Mouse (Mus musculus): Measurements from ENCODE around the gene Bet1l. TPM values are rescaled to one million over a fixed set of nuclear protein-coding genes. Genes with fewer than 3 reads are reported as not detected.
A peak's percentile ranks its signal among the peaks of the same experiment; 100 is the strongest.

Bet1l gene
- polyA plus RNA-seq, 1 experiment from 2014 or later = 52.4 TPM

DNA sequence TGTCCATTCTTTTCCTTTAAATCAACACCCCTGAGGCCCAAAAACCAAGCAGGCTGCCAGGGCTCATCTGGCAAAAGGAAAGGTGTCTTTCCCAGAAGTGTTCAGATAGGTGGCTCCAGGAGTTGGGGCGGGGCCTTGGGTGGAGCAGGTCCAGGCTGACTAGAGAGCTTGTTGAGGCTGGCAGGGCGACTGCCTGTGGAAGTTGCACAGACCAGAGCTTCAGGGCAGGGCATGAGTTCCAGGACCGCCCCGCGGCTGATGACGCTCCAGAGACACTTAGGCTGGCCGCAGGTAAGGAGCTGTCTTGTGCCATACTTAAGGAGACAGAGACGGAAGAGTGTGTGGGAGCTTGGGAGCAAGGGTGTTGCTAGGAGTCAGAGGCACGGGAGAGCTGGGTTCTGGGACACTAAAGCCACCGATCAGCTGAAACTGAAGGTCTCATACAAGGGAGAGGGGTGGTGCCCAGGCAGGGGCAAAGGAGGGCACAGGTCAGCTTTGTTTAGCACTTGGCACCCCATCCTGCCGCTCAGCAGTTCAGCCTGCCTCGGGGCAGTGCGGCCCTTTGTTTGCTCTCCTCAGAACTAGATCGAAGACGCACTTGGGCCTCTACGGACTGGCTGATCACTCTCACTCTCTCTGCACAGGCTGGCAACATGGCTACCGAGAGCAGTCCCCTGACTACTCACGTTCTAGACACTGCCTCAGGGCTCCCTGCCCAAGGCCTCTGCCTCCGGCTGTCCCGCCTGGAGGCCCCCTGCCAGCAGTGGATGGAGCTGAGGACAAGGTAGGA, 22.2 kb downstream of the Bet1l start, which contains the start of gene Urah:
Gene Urah, plus strand, starts transcription at position 51 of the 790 bp plus-strand sequence.
- no peak for DNase-seq (ENCODE audit: low spot score)

- no peak for DNase-seq (ENCODE audit: low spot score)
Observed at GRCm38 (mm10) chr7:140833341-140833740, 24.0 kb downstream of the Bet1l start.

DNA sequence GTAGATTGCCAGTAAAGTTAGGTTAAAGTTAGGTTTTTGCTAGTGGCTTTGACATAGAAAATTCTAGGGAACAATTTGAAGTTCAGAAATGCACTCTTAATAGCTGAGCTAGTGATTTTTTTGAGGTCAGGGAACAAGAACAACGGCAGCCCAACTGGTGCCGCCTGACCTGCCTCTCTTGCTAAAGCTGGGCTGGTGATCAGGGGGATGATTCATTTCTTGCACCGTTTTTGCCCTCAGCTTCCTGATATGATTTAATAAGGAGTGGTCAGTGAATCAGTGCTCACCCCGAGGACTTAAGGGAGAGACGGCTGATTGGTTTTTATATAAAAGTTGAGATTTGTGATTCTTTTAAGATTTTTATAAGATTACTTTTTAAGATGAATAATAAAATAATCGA, 25.9 kb downstream of the Bet1l start:
- DNase-seq (ENCODE audit: low spot score) = no peak

DNA sequence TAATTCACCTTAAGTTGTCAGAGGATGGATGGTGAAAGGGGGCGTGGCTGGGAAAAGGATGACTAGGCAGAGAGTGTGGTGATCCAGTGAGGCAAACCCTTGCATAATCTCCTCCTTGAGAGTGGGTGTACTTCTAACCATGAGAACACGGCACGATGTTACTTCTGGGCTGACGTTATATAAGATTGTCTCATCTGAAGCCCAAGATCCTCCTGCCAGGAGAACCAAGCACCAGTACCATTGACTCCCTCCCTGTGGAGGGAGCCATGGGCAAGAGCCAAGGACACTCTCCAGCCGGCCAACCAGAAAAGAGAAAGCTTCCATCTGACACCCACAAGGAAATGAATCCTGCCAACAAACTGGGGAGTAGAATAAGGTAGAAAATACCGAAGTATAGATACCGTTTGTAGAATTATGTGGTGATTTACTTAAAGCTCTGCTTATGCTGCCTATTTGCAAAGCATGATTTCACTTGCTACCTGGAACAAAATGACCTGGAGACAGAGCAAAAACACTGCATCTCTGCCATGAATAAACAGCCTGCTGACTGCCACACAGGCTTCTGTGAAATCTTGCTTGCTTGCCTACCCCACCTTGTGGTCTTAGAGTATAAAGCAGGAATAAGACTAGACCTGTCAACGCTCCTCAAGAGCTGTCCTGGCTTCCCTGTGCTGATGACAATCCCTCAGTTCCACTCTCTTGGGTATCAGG, 29.1 kb downstream of the Bet1l start:
- DNase-seq (ENCODE audit: low spot score) = peak; percentile 49

DNA sequence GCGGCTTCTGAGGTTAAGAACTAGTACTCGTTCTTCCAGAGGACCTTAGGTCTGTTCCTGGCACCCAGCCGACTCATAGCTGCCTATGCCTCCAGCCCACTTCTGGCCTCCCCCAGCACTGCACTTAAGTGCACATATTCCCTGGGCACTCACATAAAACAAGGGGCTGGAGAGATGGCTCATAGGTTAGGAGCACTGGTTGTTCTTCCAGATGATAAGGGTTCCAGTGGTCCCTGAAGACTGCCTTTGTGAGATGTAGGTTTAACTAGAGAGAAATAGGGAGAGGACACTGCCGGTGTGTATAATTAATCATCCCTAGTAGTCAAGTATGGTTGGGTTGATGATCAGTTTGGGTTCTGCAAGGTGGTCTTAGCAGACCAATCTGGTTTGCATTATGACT, 34.6 kb downstream of the Bet1l start:
- no peak for DNase-seq (ENCODE audit: low spot score)

GRCm38 (mm10) chr7:140821653-140822329, 35.6 kb downstream of the Bet1l start, which contains the start of gene Zfp941:
TSS of gene Zfp941 (minus strand) at chr7:140822178.
- DNase-seq (ENCODE audit: low spot score) = no peak

GRCm38 (mm10) chr7:140821305-140821652, 36.1 kb downstream of the Bet1l start:
- DNase-seq (ENCODE audit: low spot score) = no peak

DNA sequence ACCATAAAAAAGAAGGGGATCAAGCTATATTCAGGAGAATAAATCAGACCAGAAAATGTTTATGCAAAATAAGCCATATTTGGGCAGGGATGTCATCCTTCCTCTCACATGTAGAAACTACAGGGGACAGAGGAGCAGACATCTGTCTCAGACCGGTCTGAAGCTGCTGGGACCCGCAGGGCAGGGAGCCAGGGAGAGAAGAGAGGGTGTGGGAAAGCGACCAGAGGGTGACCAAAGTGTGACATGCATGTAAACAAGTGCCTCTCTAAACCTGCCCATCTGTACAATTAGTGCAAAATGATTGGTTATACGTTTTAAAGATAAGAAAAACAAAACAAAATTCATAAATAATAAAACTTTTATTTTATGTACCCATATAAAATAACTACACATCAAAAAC, 37.2 kb downstream of the Bet1l start:
- DNase-seq (ENCODE audit: low spot score) = no peak

GRCm38 (mm10) chr7:140812850-140813249, 44.5 kb downstream of the Bet1l start:
- DNase-seq (ENCODE audit: low spot score) = no peak

DNA sequence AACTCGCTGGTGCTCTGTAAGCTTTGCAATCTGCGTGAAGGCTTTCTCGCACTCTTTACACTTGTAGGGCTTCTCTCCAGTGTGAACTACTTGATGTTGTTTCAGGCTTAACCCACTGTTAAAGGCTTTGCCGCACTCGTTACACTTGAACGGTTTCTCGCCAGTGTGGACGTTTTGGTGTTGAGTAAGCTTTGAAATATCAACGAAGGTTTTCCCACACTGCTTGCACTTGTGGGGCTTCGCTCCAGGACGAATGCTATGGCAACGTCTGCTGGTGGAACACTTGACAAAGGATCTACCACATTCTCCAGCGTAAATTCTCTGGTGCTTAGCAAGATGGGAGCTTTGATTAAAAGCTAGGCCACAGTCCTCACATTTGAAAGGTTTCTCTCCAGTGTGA, 45.7 kb downstream of the Bet1l start:
- DNase-seq (ENCODE audit: low spot score) = no peak

- peak; percentile 20 for DNase-seq (ENCODE audit: low spot score)
Observed at GRCm38 (mm10) chr7:140810496-140810895, 46.9 kb downstream of the Bet1l start.

DNA sequence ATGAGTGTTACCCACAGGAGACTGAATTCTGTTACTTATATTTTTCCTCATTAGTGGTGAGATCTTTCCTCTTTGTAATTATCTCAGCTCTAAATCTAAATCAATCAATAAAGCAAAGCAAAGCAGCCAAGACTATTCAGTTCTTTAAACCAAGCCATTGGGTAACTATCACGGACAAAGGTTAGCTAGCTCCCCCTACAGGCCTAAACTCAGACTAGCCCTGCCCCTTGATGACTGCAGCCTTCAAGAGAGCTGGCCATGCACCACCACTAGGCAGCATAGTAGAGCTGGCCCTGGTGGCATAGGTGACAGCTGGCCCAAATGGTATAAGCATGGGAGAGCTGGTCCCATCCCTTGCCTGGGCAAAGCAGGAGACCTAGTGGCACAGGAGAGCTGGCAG, 51.7 kb downstream of the Bet1l start:
- DNase-seq (ENCODE audit: low spot score) = peak; percentile 74

Other genes starting within 250 kb of the Bet1l start
- not detected in 2 replicates for gene Olfr61, start 228.6 kb downstream of the Bet1l start, polyA plus RNA-seq (2015; fragmentation: Nextera tagmentation; extraction: Ambion mirVana)
- gene Olfr53, start 211.1 kb downstream of the Bet1l start, polyA plus RNA-seq (2015; fragmentation: Nextera tagmentation; extraction: Ambion mirVana) = not detected in 2 replicates
- not detected in 2 replicates for gene Olfr539, start 197.6 kb downstream of the Bet1l start, polyA plus RNA-seq (2015; fragmentation: Nextera tagmentation; extraction: Ambion mirVana)
- gene Olfr45, start 175.6 kb downstream of the Bet1l start, polyA plus RNA-seq (2015; fragmentation: Nextera tagmentation; extraction: Ambion mirVana) = not detected in 2 replicates
- gene Olfr541, start 160.3 kb downstream of the Bet1l start, polyA plus RNA-seq (2015; fragmentation: Nextera tagmentation; extraction: Ambion mirVana) = not detected in 2 replicates
- 0.13 and 0.18 TPM in 2 replicates for gene Cyp2e1, start 93.8 kb downstream of the Bet1l start, polyA plus RNA-seq (2015; fragmentation: Nextera tagmentation; extraction: Ambion mirVana)
- gene Syce1, start 69.7 kb downstream of the Bet1l start, polyA plus RNA-seq (2015; fragmentation: Nextera tagmentation; extraction: Ambion mirVana) = 0.61 and 0.84 TPM in 2 replicates
- 0.49 and 0.57 TPM in 2 replicates for gene Zfp941, start 35.4 kb downstream of the Bet1l start, polyA plus RNA-seq (2015; fragmentation: Nextera tagmentation; extraction: Ambion mirVana)
- gene Urah, start 22.6 kb downstream of the Bet1l start, polyA plus RNA-seq (2015; fragmentation: Nextera tagmentation; extraction: Ambion mirVana) = 3.6 and 4.0 TPM in 2 replicates
- 2.0 and 2.2 TPM in 2 replicates for gene Scgb1c1, start 12.0 kb downstream of the Bet1l start, polyA plus RNA-seq (2015; fragmentation: Nextera tagmentation; extraction: Ambion mirVana)
- not detected in 2 replicates for gene Odf3, start 9.8 kb downstream of the Bet1l start, polyA plus RNA-seq (2015; fragmentation: Nextera tagmentation; extraction: Ambion mirVana)
- gene Gm45785, start 1.2 kb downstream of the Bet1l start, polyA plus RNA-seq (2015; fragmentation: Nextera tagmentation; extraction: Ambion mirVana) = not detected in 2 replicates
- 70.6 and 78.5 TPM in 2 replicates for gene Ric8a, start 620 bp downstream of the Bet1l start, polyA plus RNA-seq (2015; fragmentation: Nextera tagmentation; extraction: Ambion mirVana)
- gene Psmd13, start 24.4 kb upstream of the Bet1l start, polyA plus RNA-seq (2015; fragmentation: Nextera tagmentation; extraction: Ambion mirVana) = 274 and 296 TPM in 2 replicates
- 17.5 and 19.4 TPM in 2 replicates for gene Sirt3, start 24.7 kb upstream of the Bet1l start, polyA plus RNA-seq (2015; fragmentation: Nextera tagmentation; extraction: Ambion mirVana)
- 1.9 and 3.2 TPM in 2 replicates for gene Cox8b, start 42.9 kb upstream of the Bet1l start, polyA plus RNA-seq (2015; fragmentation: Nextera tagmentation; extraction: Ambion mirVana)
- gene Nlrp6, start 63.3 kb upstream of the Bet1l start, polyA plus RNA-seq (2015; fragmentation: Nextera tagmentation; extraction: Ambion mirVana) = 0.74 and 0.81 TPM in 2 replicates
- 15.5 and 18.6 TPM in 2 replicates for gene Pgghg, start 83.8 kb upstream of the Bet1l start, polyA plus RNA-seq (2015; fragmentation: Nextera tagmentation; extraction: Ambion mirVana)
- gene Ifitm5, start 92.7 kb upstream of the Bet1l start, polyA plus RNA-seq (2015; fragmentation: Nextera tagmentation; extraction: Ambion mirVana) = 0.39 and 0.63 TPM in 2 replicates
- not detected in 2 replicates for gene Gm45717, start 98.4 kb upstream of the Bet1l start, polyA plus RNA-seq (2015; fragmentation: Nextera tagmentation; extraction: Ambion mirVana)
- gene Ifitm2, start 98.4 kb upstream of the Bet1l start, polyA plus RNA-seq (2015; fragmentation: Nextera tagmentation; extraction: Ambion mirVana) = 443 and 459 TPM in 2 replicates
- gene Ifitm1, start 109.6 kb upstream of the Bet1l start, polyA plus RNA-seq (2015; fragmentation: Nextera tagmentation; extraction: Ambion mirVana) = 109 and 131 TPM in 2 replicates
- gene Ifitm3, start 153.2 kb upstream of the Bet1l start, polyA plus RNA-seq (2015; fragmentation: Nextera tagmentation; extraction: Ambion mirVana) = 987 and 1,033 TPM in 2 replicates
- gene Ifitm6, start 160.3 kb upstream of the Bet1l start, polyA plus RNA-seq (2015; fragmentation: Nextera tagmentation; extraction: Ambion mirVana) = 0.73 and 0.95 TPM in 2 replicates
- gene Gm17387, start 171.6 kb upstream of the Bet1l start, polyA plus RNA-seq (2015; fragmentation: Nextera tagmentation; extraction: Ambion mirVana) = not detected in 2 replicates
- 2.0 and 2.5 TPM in 2 replicates for gene B4galnt4, start 203.5 kb upstream of the Bet1l start, polyA plus RNA-seq (2015; fragmentation: Nextera tagmentation; extraction: Ambion mirVana)
- gene Pkp3, start 220.6 kb upstream of the Bet1l start, polyA plus RNA-seq (2015; fragmentation: Nextera tagmentation; extraction: Ambion mirVana) = 45.1 and 47.8 TPM in 2 replicates
- 45.9 and 51.9 TPM in 2 replicates for gene Sigirr, start 243.0 kb upstream of the Bet1l start, polyA plus RNA-seq (2015; fragmentation: Nextera tagmentation; extraction: Ambion mirVana)